Mouse (Mus musculus): ENCODE data around the gene Ints3. TPM values are rescaled to one million over a fixed set of nuclear protein-coding genes. Genes with fewer than 3 reads are reported as not detected.
"Not testable (repeated sequence)": the region's sequence is repeated elsewhere in the genome, so short reads cannot be mapped to it uniquely, and the experiment has no call there.

The Ints3 gene
- polyA plus RNA-seq, 1 experiment from 2014 or later, result 31.1 TPM

- no peak for ATAC-seq (ENCODE audit: insufficient number of reproducible peaks, insufficient read depth, low FRiP score, low TSS enrichment, low read depth)
- Histone ChIP-seq H3K9me3 (no peaks in the 10 kb centered on the region), H3K4me3 (no peak overlapping the region), H3K36me3 (no peaks in the 10 kb centered on the region), H3K27me3 (no peaks in the 10 kb centered on the region), H3K4me2 (no peak overlapping the region), H3K4me1 (no peaks in the 10 kb centered on the region), H3K27ac (no peak overlapping the region), H3K9ac (no peak overlapping the region)
- WGBS, result 24% methylated on average over 4 of the region's 4 CpGs
Measured at GRCm38 (mm10) chr3:90373432-90374028, 59.9 kb downstream of the Ints3 start.

- Histone ChIP-seq H3K9me3 (no peaks in the 10 kb centered on the region), H3K27me3 (no peaks in the 10 kb centered on the region)
- ATAC-seq (ENCODE audit: insufficient number of reproducible peaks, insufficient read depth, low FRiP score, low TSS enrichment, low read depth), result no peak
Measured at GRCm38 (mm10) chr3:90372817-90373216, 60.6 kb downstream of the Ints3 start.

GRCm38 (mm10) chr3:90371857-90372256 lies 61.6 kb downstream of the Ints3 start:
- H3K36me3 ChIP-seq, result no peaks in the 10 kb centered on the region
- 73% methylated on average over 7 of the region's 7 CpGs for WGBS

More at GRCm38 (mm10) chr3:90372817-90373216, 60.6 kb downstream of the Ints3 start:
- Histone ChIP-seq H3K36me3 (no peaks in the 10 kb centered on the region), H3K4me1 (no peaks in the 10 kb centered on the region), H3K27ac (no peak overlapping the region), H3K4me2 (no peak overlapping the region), H3K4me3 (no peak overlapping the region), H3K9ac (no peak overlapping the region)
- whole genome bisulfite sequencing, result 66% methylated on average over 5 of the region's 5 CpGs

GRCm38 (mm10) chr3:90369041-90369440 lies 64.4 kb downstream of the Ints3 start:
- H3K9me3 ChIP-seq, result no peaks in the 10 kb centered on the region
- WGBS, result 54% methylated on average over 2 of the region's 2 CpGs
- no peak overlapping the region for H3K27ac ChIP-seq
- H3K4me3 ChIP-seq, result no peak overlapping the region
- H3K4me2 ChIP-seq, result no peak overlapping the region
- no peaks in the 10 kb centered on the region for H3K27me3 ChIP-seq
- peaks cover 4% of the 10 kb centered on the region; the same call in 1 of the 2 replicates for H3K36me3 ChIP-seq
- H3K9ac ChIP-seq, result no peak overlapping the region
- H3K4me1 ChIP-seq, result no peaks in the 10 kb centered on the region
- no peak for ATAC-seq (ENCODE audit: insufficient number of reproducible peaks, insufficient read depth, low FRiP score, low TSS enrichment, low read depth)

More at GRCm38 (mm10) chr3:90371857-90372256, 61.6 kb downstream of the Ints3 start:
- Histone ChIP-seq H3K27me3 (no peaks in the 10 kb centered on the region), H3K9me3 (no peaks in the 10 kb centered on the region), H3K4me2 (no peak overlapping the region), H3K27ac (no peak overlapping the region), H3K4me1 (no peaks in the 10 kb centered on the region), H3K4me3 (no peak overlapping the region), H3K9ac (no peak overlapping the region)
- ATAC-seq (ENCODE audit: insufficient number of reproducible peaks, insufficient read depth, low FRiP score, low TSS enrichment, low read depth), result no peak

GRCm38 (mm10) chr3:90367001-90367632 lies 66.3 kb downstream of the Ints3 start:
- no peak overlapping the region for H3K9ac ChIP-seq
- H3K27ac ChIP-seq, result no peak overlapping the region
- no peak for ATAC-seq (ENCODE audit: insufficient number of reproducible peaks, insufficient read depth, low FRiP score, low TSS enrichment, low read depth)
- H3K27me3 ChIP-seq, result no peaks in the 10 kb centered on the region
- H3K9me3 ChIP-seq, result no peaks in the 10 kb centered on the region
- 97% methylated on average over 5 of the region's 5 CpGs for WGBS
- H3K4me2 ChIP-seq, result no peak overlapping the region
- H3K4me3 ChIP-seq, result no peak overlapping the region
- H3K36me3 ChIP-seq, result peaks cover 10% of the 10 kb centered on the region
- H3K4me1 ChIP-seq, result no peaks in the 10 kb centered on the region

- Histone ChIP-seq H3K9me3 (no peaks in the 10 kb centered on the region), H3K9ac (no peak overlapping the region), H3K27me3 (no peaks in the 10 kb centered on the region), H3K4me3 (no peak overlapping the region), H3K27ac (no peak overlapping the region), H3K4me1 (no peaks in the 10 kb centered on the region), H3K36me3 (peaks cover 40% of the 10 kb centered on the region), H3K4me2 (no peak overlapping the region)
- no peak for ATAC-seq (ENCODE audit: insufficient number of reproducible peaks, insufficient read depth, low FRiP score, low TSS enrichment, low read depth)
- WGBS, result 85% methylated on average over 2 of the region's 2 CpGs
Measured at GRCm38 (mm10) chr3:90362346-90362745, 71.1 kb downstream of the Ints3 start.

DNA sequence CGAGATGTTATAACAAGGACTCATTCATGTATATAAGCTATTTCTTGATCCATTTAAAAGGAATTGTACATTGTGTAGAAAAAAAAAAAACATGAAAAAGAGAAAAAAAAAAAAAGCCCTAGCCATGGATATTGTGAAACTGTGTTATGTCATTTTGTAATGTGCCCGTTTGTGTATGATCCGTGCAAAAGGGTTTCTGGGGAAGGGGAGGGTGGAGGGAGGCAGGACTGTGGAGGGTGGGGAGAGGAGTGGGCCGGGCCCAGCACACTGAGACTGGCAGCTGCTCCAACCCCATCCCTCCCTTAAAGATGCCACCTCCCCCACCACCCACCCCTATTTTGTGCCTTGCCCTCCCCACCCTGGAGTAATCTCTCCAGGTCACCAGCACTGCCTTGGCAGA lies 71.9 kb downstream of the Ints3 start:
- H3K27me3 ChIP-seq, result no peaks in the 10 kb centered on the region
- ATAC-seq (ENCODE audit: insufficient number of reproducible peaks, insufficient read depth, low FRiP score, low TSS enrichment, low read depth), result no peak
- no peak overlapping the region for H3K4me2 ChIP-seq
- H3K36me3 ChIP-seq, result peaks cover 48% of the 10 kb centered on the region
- 90% methylated on average over 4 of the region's 4 CpGs for whole genome bisulfite sequencing
- no peak overlapping the region for H3K4me3 ChIP-seq
- H3K27ac ChIP-seq, result no peak overlapping the region
- H3K9me3 ChIP-seq, result no peaks in the 10 kb centered on the region
- H3K4me1 ChIP-seq, result no peaks in the 10 kb centered on the region
- no peak overlapping the region for H3K9ac ChIP-seq

- H3K4me3 ChIP-seq, result no peak overlapping the region
- no peaks in the 10 kb centered on the region for H3K4me1 ChIP-seq
- no peak overlapping the region for H3K27ac ChIP-seq
- 96% methylated on average over 1 of the region's 1 CpGs for WGBS
- H3K9me3 ChIP-seq, result no peaks in the 10 kb centered on the region
- no peak for ATAC-seq (ENCODE audit: insufficient number of reproducible peaks, insufficient read depth, low FRiP score, low TSS enrichment, low read depth)
- no peak overlapping the region for H3K4me2 ChIP-seq
- peaks cover 66% of the 10 kb centered on the region for H3K36me3 ChIP-seq
- no peaks in the 10 kb centered on the region for H3K27me3 ChIP-seq
- no peak overlapping the region for H3K9ac ChIP-seq
Measured at GRCm38 (mm10) chr3:90359230-90359629, 74.2 kb downstream of the Ints3 start.

- no peaks in the 10 kb centered on the region for H3K4me1 ChIP-seq
- no peak for ATAC-seq (ENCODE audit: insufficient number of reproducible peaks, insufficient read depth, low FRiP score, low TSS enrichment, low read depth)
- H3K36me3 ChIP-seq, result peaks cover 79% of the 10 kb centered on the region
- H3K27me3 ChIP-seq, result no peaks in the 10 kb centered on the region
- no peak overlapping the region for H3K4me3 ChIP-seq
- H3K9ac ChIP-seq, result no peak overlapping the region
- 88% methylated on average over 7 of the region's 7 CpGs for WGBS
- H3K27ac ChIP-seq, result no peak overlapping the region
- no peak overlapping the region for H3K4me2 ChIP-seq
- H3K9me3 ChIP-seq, result no peaks in the 10 kb centered on the region
Measured at GRCm38 (mm10) chr3:90357959-90358358, 75.5 kb downstream of the Ints3 start.

- Histone ChIP-seq H3K9me3 (no peaks in the 10 kb centered on the region), H3K4me1 (no peaks in the 10 kb centered on the region), H3K27ac (no peak overlapping the region), H3K4me3 (no peak overlapping the region), H3K27me3 (no peaks in the 10 kb centered on the region), H3K4me2 (no peak overlapping the region), H3K36me3 (peaks cover 72% of the 10 kb centered on the region), H3K9ac (no peak overlapping the region)
- ATAC-seq (ENCODE audit: insufficient number of reproducible peaks, insufficient read depth, low FRiP score, low TSS enrichment, low read depth), result no peak
- 97% methylated on average over 4 of the region's 4 CpGs for WGBS
Measured at GRCm38 (mm10) chr3:90347847-90348246, 85.6 kb downstream of the Ints3 start.

DNA sequence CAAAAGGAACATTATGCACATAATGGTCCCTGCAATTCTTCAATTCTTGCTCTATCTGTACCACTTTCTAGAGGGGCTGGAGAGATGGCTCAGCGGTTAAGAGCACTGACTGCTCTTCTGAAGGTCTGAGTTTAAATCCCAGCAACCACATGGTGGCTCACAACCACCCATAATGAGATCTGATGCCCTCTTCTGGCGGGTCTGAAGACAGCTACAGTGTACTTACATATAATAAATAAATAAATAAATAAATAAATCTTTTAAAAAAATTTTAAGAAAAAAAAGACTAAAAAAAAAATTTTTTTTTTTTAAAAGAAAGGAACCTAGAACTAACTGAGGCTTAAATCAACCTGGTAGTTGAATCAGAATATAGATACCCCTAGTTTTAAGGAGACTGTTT lies 90.6 kb downstream of the Ints3 start:
- WGBS, result 72% methylated on average over 2 of the region's 2 CpGs
- not testable (repeated sequence) for H3K9ac ChIP-seq; H3K27me3 ChIP-seq; H3K4me2 ChIP-seq; H3K27ac ChIP-seq; ATAC-seq (ENCODE audit: insufficient number of reproducible peaks, insufficient read depth, low FRiP score, low TSS enrichment, low read depth); H3K4me1 ChIP-seq; H3K4me3 ChIP-seq; H3K9me3 ChIP-seq
- H3K36me3 ChIP-seq, result peaks cover 49% of the 10 kb centered on the region

All from embryonic facial prominence, embryonic 13.5 days (tissue).